Mouse (Mus musculus) heart, postnatal 25 days (tissue): ENCODE measurements around the gene Ctdspl2. TPM values are rescaled to one million over a fixed set of nuclear protein-coding genes. Genes with fewer than 3 reads are reported as not detected.
"Not testable (repeated sequence)": the region's sequence is repeated elsewhere in the genome, so short reads cannot be mapped to it uniquely, and the experiment has no call there.

Experiments used
- DNase-seq: peaks from one replicate; pipeline ENCODE4 v3.0.0; 2022; ENCODE audit warnings: low spot score
- intact Hi-C: fragments of 180-260 bp; cut with DNase I; formaldehyde crosslinking; loops from one replicate; pipeline ENCODE4 v1.15.1; 2025
- total RNA-seq, 2 experiments: library from RNA; stranded (reverse); gene quantifications; 2 replicates each; pipeline ENCODE4 v1.2.3; 2021

Ctdspl2 gene
- 10 to 100 TPM; 14.8 to 15.8 TPM for total RNA-seq

- DNase-seq: peak; percentile 94
- intact Hi-C loops: loop anchor here (2.0 kb wide), 1 partner anchor 73 kb away; the partner anchor contains the start of gene Eif3j1
Measured at GRCm38 (mm10) chr2:121955765-121956223, at the start of gene Ctdspl2, which contains the start of gene Mageb3. Ctdspl2 (plus strand) TSS chr2:121956001. Mageb3 (minus strand) TSS chr2:121956092.

GRCm38 (mm10) chr2:121909975-121910374, 45.8 kb upstream of the Ctdspl2 start:
- intact Hi-C loops: no loop called here

GRCm38 (mm10) chr2:121916047-121916970, 39.5 kb upstream of the Ctdspl2 start:
- DNase-seq: no peak
- intact Hi-C loops: no loop called here

More at GRCm38 (mm10) chr2:121909975-121910374, 45.8 kb upstream of the Ctdspl2 start:
- no peak for DNase-seq

- intact Hi-C loops, DNase-seq: not testable (repeated sequence)
Measured at GRCm38 (mm10) chr2:121937624-121938023, 18.2 kb upstream of the Ctdspl2 start.

GRCm38 (mm10) chr2:121943364-121943763, 12.4 kb upstream of the Ctdspl2 start:
- no peak for DNase-seq
- intact Hi-C loops: no loop called here

GRCm38 (mm10) chr2:121954971-121955656, 687 bp upstream of the Ctdspl2 start:
- intact Hi-C loops: no loop called here
- no peak for DNase-seq

- peak; percentile 90 for DNase-seq
- intact Hi-C loops: loop anchor here (2.0 kb wide), 1 partner anchor 72 kb away; the partner anchor contains the start of gene Eif3j1
Measured at GRCm38 (mm10) chr2:121956224-121957018, 620 bp downstream of the Ctdspl2 start.

- no peak for DNase-seq
- intact Hi-C loops: loop anchor here (2.0 kb wide), 1 partner anchor 71 kb away; the partner anchor contains the start of gene Eif3j1
Measured at GRCm38 (mm10) chr2:121957216-121957792, 1.5 kb downstream of the Ctdspl2 start.

- DNase-seq: no peak
- intact Hi-C loops: no loop called here
Measured at GRCm38 (mm10) chr2:121995738-121996137, 39.9 kb downstream of the Ctdspl2 start.

GRCm38 (mm10) chr2:122008832-122009231, 53.0 kb downstream of the Ctdspl2 start:
- intact Hi-C loops: no loop called here
- DNase-seq: no peak

GRCm38 (mm10) chr2:122011441-122011840, 55.6 kb downstream of the Ctdspl2 start:
- no peak for DNase-seq
- intact Hi-C loops: no loop called here

GRCm38 (mm10) chr2:122018705-122019104, 62.9 kb downstream of the Ctdspl2 start:
- no peak for DNase-seq
- intact Hi-C loops: no loop called here

- intact Hi-C loops: no loop called here
- no peak for DNase-seq
Measured at GRCm38 (mm10) chr2:122022284-122022683, 66.5 kb downstream of the Ctdspl2 start.

GRCm38 (mm10) chr2:122027091-122027490, 71.3 kb downstream of the Ctdspl2 start:
- not testable (repeated sequence) for DNase-seq

GRCm38 (mm10) chr2:122027862-122028755, 72.3 kb downstream of the Ctdspl2 start, which contains the start of gene Eif3j1:
Eif3j1 (plus strand) TSS chr2:122028546.
- intact Hi-C loops: loop anchor here (2.0 kb wide), 1 partner anchor 71 kb away; the partner anchor contains the start of genes Ctdspl2 and Mageb3
- peak; percentile 82 for DNase-seq

More at GRCm38 (mm10) chr2:122027091-122027490, 71.3 kb downstream of the Ctdspl2 start:
- intact Hi-C loops: not testable (repeated sequence)

GRCm38 (mm10) chr2:122028756-122029700, 73.2 kb downstream of the Ctdspl2 start:
- no peak for DNase-seq
- intact Hi-C loops: loop anchor here (2.0 kb wide), 1 partner anchor 72 kb away; the partner anchor contains the start of genes Ctdspl2 and Mageb3

GRCm38 (mm10) chr2:122031970-122032369, 76.2 kb downstream of the Ctdspl2 start:
- intact Hi-C loops: no loop called here
- DNase-seq: no peak
